Mouse (Mus musculus): ENCODE measurements around the gene Sphk2. TPM values are rescaled to one million over a fixed set of nuclear protein-coding genes. Genes with fewer than 3 reads are reported as not detected.
A peak's percentile ranks its signal among the peaks of the same experiment; 100 is the strongest.

Gene Sphk2
- polyA plus RNA-seq, 1 experiment from 2014 or later: 23.9 TPM

- Histone ChIP-seq H3K36me3 (ENCODE audit: control insufficient read depth, insufficient read depth, low read length) (0 out of 2 replicates have a peak, but pooled peaks cover 2% of the 10 kb centered on the region), H3K27ac (ENCODE audit: low read depth, low read length) (no peak overlapping the region), H3K4me2 (ENCODE audit: low read length) (no peak overlapping the region), H3K4me3 (ENCODE audit: low read length) (no peak overlapping the region), H3K9ac (ENCODE audit: low read depth, low read length) (no peak overlapping the region), H3K27me3 (replicated peaks; ENCODE audit: control insufficient read depth, insufficient read depth, low read length) (no peaks in the 10 kb centered on the region), H3K4me1 (ENCODE audit: control insufficient read depth, insufficient read depth, low read depth, low read length) (no peaks in the 10 kb centered on the region), H3K9me3 (ENCODE audit: control insufficient read depth, low read length) (no peaks in the 10 kb centered on the region)
- 17% methylated on average over 16 of the region's 16 CpGs for WGBS
- no peak for ATAC-seq
These were observed 13.1 kb upstream of the Sphk2 start for GRCm38 (mm10) chr7:45730727-45731431.

- H3K36me3 ChIP-seq (ENCODE audit: control insufficient read depth, insufficient read depth, low read length): peaks cover 12% of the 10 kb centered on the region
- WGBS: 90% methylated on average over 3 of the region's 3 CpGs
- no peak overlapping the region for H3K4me3 ChIP-seq (ENCODE audit: low read length)
- H3K4me1 ChIP-seq (ENCODE audit: control insufficient read depth, insufficient read depth, low read depth, low read length): no peaks in the 10 kb centered on the region
- H3K27ac ChIP-seq (ENCODE audit: low read depth, low read length): no peak overlapping the region
- H3K9me3 ChIP-seq (ENCODE audit: control insufficient read depth, low read length): no peaks in the 10 kb centered on the region
- H3K4me2 ChIP-seq (ENCODE audit: low read length): no peak overlapping the region
- no peak for ATAC-seq
- no peak overlapping the region for H3K9ac ChIP-seq (ENCODE audit: low read depth, low read length)
- H3K27me3 ChIP-seq (replicated peaks; ENCODE audit: control insufficient read depth, insufficient read depth, low read length): no peaks in the 10 kb centered on the region
These were observed 9.8 kb upstream of the Sphk2 start for GRCm38 (mm10) chr7:45727625-45728024.

- no peak overlapping the region for H3K9ac ChIP-seq (ENCODE audit: low read depth, low read length)
- no peaks in the 10 kb centered on the region for H3K9me3 ChIP-seq (ENCODE audit: control insufficient read depth, low read length)
- WGBS: 94% methylated on average over 10 of the region's 10 CpGs
- ATAC-seq: no peak
- no peak overlapping the region for H3K4me2 ChIP-seq (ENCODE audit: low read length)
- H3K4me3 ChIP-seq (ENCODE audit: low read length): no peak overlapping the region
- no peaks in the 10 kb centered on the region for H3K4me1 ChIP-seq (ENCODE audit: control insufficient read depth, insufficient read depth, low read depth, low read length)
- H3K36me3 ChIP-seq (ENCODE audit: control insufficient read depth, insufficient read depth, low read length): peaks cover 14% of the 10 kb centered on the region
- no peak overlapping the region for H3K27ac ChIP-seq (ENCODE audit: low read depth, low read length)
- H3K27me3 ChIP-seq (replicated peaks; ENCODE audit: control insufficient read depth, insufficient read depth, low read length): no peaks in the 10 kb centered on the region
These were observed 8.6 kb upstream of the Sphk2 start for GRCm38 (mm10) chr7:45726419-45726818.

GRCm38 (mm10) chr7:45725713-45726112 is 7.9 kb upstream of the Sphk2 start, which contains the start of gene Spaca4:
Spaca4 (minus strand) TSS chr7:45725813.
- Histone ChIP-seq H3K4me1 (ENCODE audit: control insufficient read depth, insufficient read depth, low read depth, low read length) (no peaks in the 10 kb centered on the region), H3K27ac (ENCODE audit: low read depth, low read length) (no peak within 1 kb of the TSS), H3K9me3 (ENCODE audit: control insufficient read depth, low read length) (no peaks in the 10 kb centered on the region), H3K36me3 (ENCODE audit: control insufficient read depth, insufficient read depth, low read length) (peaks cover 17% of the 10 kb centered on the region), H3K27me3 (replicated peaks; ENCODE audit: control insufficient read depth, insufficient read depth, low read length) (no peaks in the 10 kb centered on the region), H3K4me2 (ENCODE audit: low read length) (no peak within 1 kb of the TSS), H3K4me3 (ENCODE audit: low read length) (no peak within 1 kb of the TSS), H3K9ac (ENCODE audit: low read depth, low read length) (no peak within 1 kb of the TSS)
- WGBS: 91% methylated on average over 11 of the region's 11 CpGs
- no peak for ATAC-seq

GRCm38 (mm10) chr7:45725151-45725550 is 7.3 kb upstream of the Sphk2 start:
- ATAC-seq: no peak
- Histone ChIP-seq H3K4me3 (ENCODE audit: low read length) (no peak overlapping the region), H3K27ac (ENCODE audit: low read depth, low read length) (no peak overlapping the region), H3K9me3 (ENCODE audit: control insufficient read depth, low read length) (no peaks in the 10 kb centered on the region), H3K27me3 (replicated peaks; ENCODE audit: control insufficient read depth, insufficient read depth, low read length) (no peaks in the 10 kb centered on the region), H3K4me1 (ENCODE audit: control insufficient read depth, insufficient read depth, low read depth, low read length) (no peaks in the 10 kb centered on the region), H3K4me2 (ENCODE audit: low read length) (no peak overlapping the region), H3K36me3 (ENCODE audit: control insufficient read depth, insufficient read depth, low read length) (peaks cover 23% of the 10 kb centered on the region), H3K9ac (ENCODE audit: low read depth, low read length) (no peak overlapping the region)
- WGBS: 94% methylated on average over 9 of the region's 9 CpGs

GRCm38 (mm10) chr7:45723781-45724180 is 6.0 kb upstream of the Sphk2 start:
- 98% methylated on average over 14 of the region's 14 CpGs for WGBS
- H3K4me3 ChIP-seq (ENCODE audit: low read length): no peak overlapping the region
- peaks cover 12% of the 10 kb centered on the region for H3K4me1 ChIP-seq (ENCODE audit: control insufficient read depth, insufficient read depth, low read depth, low read length)
- ATAC-seq: no peak
- H3K27ac ChIP-seq (ENCODE audit: low read depth, low read length): no peak overlapping the region
- H3K9ac ChIP-seq (ENCODE audit: low read depth, low read length): no peak overlapping the region; the same call in 1 of the 2 replicates
- H3K9me3 ChIP-seq (ENCODE audit: control insufficient read depth, low read length): no peaks in the 10 kb centered on the region
- peaks cover 31% of the 10 kb centered on the region for H3K36me3 ChIP-seq (ENCODE audit: control insufficient read depth, insufficient read depth, low read length)
- no peak overlapping the region for H3K4me2 ChIP-seq (ENCODE audit: low read length)
- H3K27me3 ChIP-seq (replicated peaks; ENCODE audit: control insufficient read depth, insufficient read depth, low read length): no peaks in the 10 kb centered on the region

- Histone ChIP-seq H3K4me3 (ENCODE audit: low read length) (no peak overlapping the region), H3K27ac (ENCODE audit: low read depth, low read length) (no peak overlapping the region), H3K36me3 (ENCODE audit: control insufficient read depth, insufficient read depth, low read length) (peaks cover 31% of the 10 kb centered on the region), H3K27me3 (replicated peaks; ENCODE audit: control insufficient read depth, insufficient read depth, low read length) (no peaks in the 10 kb centered on the region), H3K4me1 (ENCODE audit: control insufficient read depth, insufficient read depth, low read depth, low read length) (peaks cover 14% of the 10 kb centered on the region), H3K4me2 (ENCODE audit: low read length) (no peak overlapping the region), H3K9me3 (ENCODE audit: control insufficient read depth, low read length) (no peaks in the 10 kb centered on the region), H3K9ac (ENCODE audit: low read depth, low read length) (no peak overlapping the region)
- ATAC-seq: no peak
- 94% methylated on average over 4 of the region's 4 CpGs for WGBS
These were observed 5.5 kb upstream of the Sphk2 start for GRCm38 (mm10) chr7:45723301-45723700.

- WGBS: 82% methylated on average over 12 of the region's 13 CpGs
- H3K4me2 ChIP-seq (ENCODE audit: low read length): no peak overlapping the region
- peaks cover 14% of the 10 kb centered on the region for H3K4me1 ChIP-seq (ENCODE audit: control insufficient read depth, insufficient read depth, low read depth, low read length)
- H3K4me3 ChIP-seq (ENCODE audit: low read length): no peak overlapping the region
- H3K27me3 ChIP-seq (replicated peaks; ENCODE audit: control insufficient read depth, insufficient read depth, low read length): no peaks in the 10 kb centered on the region
- H3K36me3 ChIP-seq (ENCODE audit: control insufficient read depth, insufficient read depth, low read length): peaks cover 31% of the 10 kb centered on the region
- ATAC-seq: no peak
- H3K27ac ChIP-seq (ENCODE audit: low read depth, low read length): no peak overlapping the region
- no peaks in the 10 kb centered on the region for H3K9me3 ChIP-seq (ENCODE audit: control insufficient read depth, low read length)
- no peak overlapping the region for H3K9ac ChIP-seq (ENCODE audit: low read depth, low read length)
These were observed 4.5 kb upstream of the Sphk2 start for GRCm38 (mm10) chr7:45722348-45722713.

GRCm38 (mm10) chr7:45721642-45722347 is 4.0 kb upstream of the Sphk2 start:
- H3K27ac ChIP-seq (ENCODE audit: low read depth, low read length): peak overlapping the region; percentile 23; the same call in 1 of the 2 replicates

More at GRCm38 (mm10) chr7:45721642-45722347, 4.0 kb upstream of the Sphk2 start:
- WGBS: 59% methylated on average over 13 of the region's 13 CpGs
- no peak overlapping the region for H3K9ac ChIP-seq (ENCODE audit: low read depth, low read length)
- no peak for ATAC-seq
- no peaks in the 10 kb centered on the region for H3K27me3 ChIP-seq (replicated peaks; ENCODE audit: control insufficient read depth, insufficient read depth, low read length)
- H3K4me3 ChIP-seq (ENCODE audit: low read length): no peak overlapping the region
- peaks cover 31% of the 10 kb centered on the region for H3K36me3 ChIP-seq (ENCODE audit: control insufficient read depth, insufficient read depth, low read length)
- no peaks in the 10 kb centered on the region for H3K9me3 ChIP-seq (ENCODE audit: control insufficient read depth, low read length)
- no peak overlapping the region for H3K4me2 ChIP-seq (ENCODE audit: low read length)
- H3K4me1 ChIP-seq (ENCODE audit: control insufficient read depth, insufficient read depth, low read depth, low read length): peaks cover 19% of the 10 kb centered on the region

Measured in hindbrain, embryonic 16.5 days (tissue).